Mouse (Mus musculus) MEL (cell line): Measurements from ENCODE around the gene Plcxd2.

Experiments used
- CHD1 ChIP-seq: IDR thresholded peaks from 2 replicates; pipeline ENCODE4 v1.6.1; 2012; ENCODE audit warnings: low read depth, mild to moderate bottlenecking, inconsistent platforms, low read length, improper control_type of control experiment
- CTCF ChIP-seq, 3 experiments: IDR thresholded peaks in 2 of 3; conservative IDR thresholded peaks in 1 of 3; 2 replicates each; pipeline ENCODE4 v1.5.1; 2011 to 2012; ENCODE audit warnings: low read length in 3 of 3, low read depth in 2 of 3, mild to moderate bottlenecking in 2 of 3, improper control_type of control experiment in 1 of 3, inconsistent platforms in 1 of 3, mixed read lengths in 1 of 3, moderate library complexity in 1 of 3; ENCODE audit not compliant: control insufficient read depth in 1 of 3, insufficient read depth in 1 of 3, poor library complexity in 1 of 3, severe bottlenecking in 1 of 3
- EP300 ChIP-seq, 2 experiments: IDR thresholded peaks; 2 replicates each; pipeline ENCODE4 v1.6.1; 2011; ENCODE audit warnings: improper control_type of control experiment in 2 of 2, low read length in 2 of 2, low read depth in 1 of 2, mild to moderate bottlenecking in 1 of 2
- GATA1 ChIP-seq: IDR thresholded peaks from 2 replicates; pipeline ENCODE4 v1.6.1; 2011; ENCODE audit warnings: low read depth, low read length, improper control_type of control experiment
- HCFC1 ChIP-seq: IDR thresholded peaks from 2 replicates; pipeline ENCODE4 v1.6.1; 2012; ENCODE audit warnings: low read depth, mild to moderate bottlenecking, inconsistent platforms, low read length, improper control_type of control experiment, moderate library complexity
- KAT2A ChIP-seq: conservative IDR thresholded peaks from 2 replicates; pipeline ENCODE4 v1.6.1; 2012; ENCODE audit warnings: low read depth, low read length, improper control_type of control experiment, inconsistent platforms
- MAFK ChIP-seq: IDR thresholded peaks from 2 replicates; pipeline ENCODE4 v1.6.1; 2011; ENCODE audit warnings: low read depth, mild to moderate bottlenecking, low read length, improper control_type of control experiment, borderline replicate concordance
- MAX ChIP-seq: IDR thresholded peaks from 2 replicates; pipeline ENCODE4 v1.6.1; 2011; ENCODE audit warnings: low read length, improper control_type of control experiment
- MAZ ChIP-seq: IDR thresholded peaks from 2 replicates; pipeline ENCODE4 v1.6.1; 2012; ENCODE audit warnings: low read depth, mild to moderate bottlenecking, inconsistent platforms, low read length, improper control_type of control experiment
- ZC3H11A ChIP-seq: IDR thresholded peaks from 2 replicates; pipeline ENCODE4 v1.6.1; 2012; ENCODE audit warnings: low read depth, mild to moderate bottlenecking, inconsistent platforms, low read length, improper control_type of control experiment

DNA sequence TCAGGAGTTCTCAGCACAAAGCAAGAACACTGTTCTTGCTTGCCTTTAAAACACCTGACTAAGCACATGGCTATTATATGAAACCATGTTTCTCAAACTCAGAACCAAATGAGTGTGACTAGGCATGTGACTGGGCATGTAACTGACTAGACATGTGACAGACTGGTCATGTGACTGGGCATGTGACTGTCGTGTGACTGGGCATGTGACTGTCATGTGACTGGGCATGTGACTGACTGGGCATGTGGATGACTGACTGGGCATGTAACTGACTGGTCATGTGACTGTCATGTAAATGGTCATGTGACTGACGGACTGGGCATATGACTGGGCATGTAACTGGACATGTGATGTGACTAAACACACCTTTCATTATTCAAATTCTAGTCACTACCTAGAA lies 39.8 kb downstream of the Plcxd2 start:
- TF ChIP-seq CTCF (IDR thresholded peaks at IDR 0.05 in 2 of 3, conservative IDR thresholded peaks at IDR 0.05 in 1 of 3; ENCODE audit: control insufficient read depth in 1 of 3, insufficient read depth in 1 of 3, low read depth in 2 of 3, low read length in 3 of 3, poor library complexity in 1 of 3, severe bottlenecking in 1 of 3) (no peak), MAZ (no peak), CHD1 (no peak), GATA1 (no peak), HCFC1 (no peak), ZC3H11A (no peak), MAFK (no peak), KAT2A (no peak), EP300 (IDR thresholded peaks at IDR 0.05; ENCODE audit: low read depth in 1 of 2, low read length in 2 of 2) (no peak), MAX (no peak)
